Mouse (Mus musculus): ENCODE measurements around the gene Itga9. TPM values are rescaled to one million over a fixed set of nuclear protein-coding genes. Genes with fewer than 3 reads are reported as not detected.

Itga9 gene
- total RNA-seq, 2 experiments from 2014 or later: 6.9 to 8.2 TPM

- DNase-seq (ENCODE audit: extremely low spot score in 1 of 2, low spot score in 2 of 2): no peak
- intact Hi-C loops (cut with DNase I): no loop called here
These were observed 99.0 kb downstream of the Itga9 start for GRCm38 (mm10) chr9:118705381-118706074.

GRCm38 (mm10) chr9:118706176-118706975 is 99.9 kb downstream of the Itga9 start:
- intact Hi-C loops (cut with DNase I): no loop called here
- peak in 1 of 2 experiments; percentile 26 for DNase-seq (ENCODE audit: extremely low spot score in 1 of 2, low spot score in 2 of 2)

- intact Hi-C loops (cut with DNase I): no loop called here
- DNase-seq (ENCODE audit: extremely low spot score in 1 of 2, low spot score in 2 of 2): no peak
These were observed 104.1 kb downstream of the Itga9 start for GRCm38 (mm10) chr9:118710625-118711024.

- intact Hi-C loops (cut with DNase I): no loop called here
- DNase-seq (ENCODE audit: extremely low spot score in 1 of 2, low spot score in 2 of 2): peak in 1 of 2 experiments; percentile 48
These were observed 105.3 kb downstream of the Itga9 start for GRCm38 (mm10) chr9:118711749-118712148.

GRCm38 (mm10) chr9:118713515-118713914 is 107.0 kb downstream of the Itga9 start:
- DNase-seq (ENCODE audit: extremely low spot score in 1 of 2, low spot score in 2 of 2): no peak
- intact Hi-C loops (cut with DNase I): no loop called here

- intact Hi-C loops (cut with DNase I): no loop called here
- no peak for DNase-seq (ENCODE audit: extremely low spot score in 1 of 2, low spot score in 2 of 2)
These were observed 108.0 kb downstream of the Itga9 start for GRCm38 (mm10) chr9:118714536-118714935.

GRCm38 (mm10) chr9:118715971-118716628 is 109.6 kb downstream of the Itga9 start:
- intact Hi-C loops (cut with DNase I): no loop called here

GRCm38 (mm10) chr9:118717436-118717835 is 110.9 kb downstream of the Itga9 start:
- intact Hi-C loops (cut with DNase I): no loop called here
- DNase-seq (ENCODE audit: extremely low spot score in 1 of 2, low spot score in 2 of 2): no peak

More at GRCm38 (mm10) chr9:118715971-118716628, 109.6 kb downstream of the Itga9 start:
- no peak for DNase-seq (ENCODE audit: extremely low spot score in 1 of 2, low spot score in 2 of 2)

- no peak for DNase-seq (ENCODE audit: extremely low spot score in 1 of 2, low spot score in 2 of 2)
- intact Hi-C loops (cut with DNase I): no loop called here
These were observed 112.0 kb downstream of the Itga9 start for GRCm38 (mm10) chr9:118718511-118718910.

- intact Hi-C loops (cut with DNase I): no loop called here
- DNase-seq (ENCODE audit: extremely low spot score in 1 of 2, low spot score in 2 of 2): no peak
These were observed 114.6 kb downstream of the Itga9 start for GRCm38 (mm10) chr9:118721056-118721455.

GRCm38 (mm10) chr9:118722789-118723325 is 116.4 kb downstream of the Itga9 start:
- intact Hi-C loops (cut with DNase I): no loop called here
- DNase-seq (ENCODE audit: extremely low spot score in 1 of 2, low spot score in 2 of 2): no peak

- no peak for DNase-seq (ENCODE audit: extremely low spot score in 1 of 2, low spot score in 2 of 2)
- intact Hi-C loops (cut with DNase I): no loop called here
These were observed 118.6 kb downstream of the Itga9 start for GRCm38 (mm10) chr9:118725128-118725527.

- no peak for DNase-seq (ENCODE audit: extremely low spot score in 1 of 2, low spot score in 2 of 2)
- intact Hi-C loops (cut with DNase I): no loop called here
These were observed 120.1 kb downstream of the Itga9 start for GRCm38 (mm10) chr9:118726550-118726949.

- intact Hi-C loops (cut with DNase I): no loop called here
- no peak for DNase-seq (ENCODE audit: extremely low spot score in 1 of 2, low spot score in 2 of 2)
These were observed 121.8 kb downstream of the Itga9 start for GRCm38 (mm10) chr9:118728296-118728695.

GRCm38 (mm10) chr9:118728987-118729386 is 122.5 kb downstream of the Itga9 start:
- intact Hi-C loops (cut with DNase I): no loop called here
- DNase-seq (ENCODE audit: extremely low spot score in 1 of 2, low spot score in 2 of 2): no peak

GRCm38 (mm10) chr9:118730172-118730571 is 123.7 kb downstream of the Itga9 start:
- no peak for DNase-seq (ENCODE audit: extremely low spot score in 1 of 2, low spot score in 2 of 2)
- intact Hi-C loops (cut with DNase I): no loop called here

- intact Hi-C loops (cut with DNase I): no loop called here
- no peak for DNase-seq (ENCODE audit: extremely low spot score in 1 of 2, low spot score in 2 of 2)
These were observed 124.4 kb downstream of the Itga9 start for GRCm38 (mm10) chr9:118730871-118731390.

- DNase-seq (ENCODE audit: extremely low spot score in 1 of 2, low spot score in 2 of 2): no peak
- intact Hi-C loops (cut with DNase I): no loop called here
These were observed 125.2 kb downstream of the Itga9 start for GRCm38 (mm10) chr9:118731650-118732049.

GRCm38 (mm10) chr9:118733601-118734000 is 127.1 kb downstream of the Itga9 start:
- no peak for DNase-seq (ENCODE audit: extremely low spot score in 1 of 2, low spot score in 2 of 2)
- intact Hi-C loops (cut with DNase I): no loop called here

Data from left cerebral cortex, postnatal 10 days (tissue).